Mouse (Mus musculus): ENCODE data around the gene Swsap1.

The Swsap1 gene

DNA sequence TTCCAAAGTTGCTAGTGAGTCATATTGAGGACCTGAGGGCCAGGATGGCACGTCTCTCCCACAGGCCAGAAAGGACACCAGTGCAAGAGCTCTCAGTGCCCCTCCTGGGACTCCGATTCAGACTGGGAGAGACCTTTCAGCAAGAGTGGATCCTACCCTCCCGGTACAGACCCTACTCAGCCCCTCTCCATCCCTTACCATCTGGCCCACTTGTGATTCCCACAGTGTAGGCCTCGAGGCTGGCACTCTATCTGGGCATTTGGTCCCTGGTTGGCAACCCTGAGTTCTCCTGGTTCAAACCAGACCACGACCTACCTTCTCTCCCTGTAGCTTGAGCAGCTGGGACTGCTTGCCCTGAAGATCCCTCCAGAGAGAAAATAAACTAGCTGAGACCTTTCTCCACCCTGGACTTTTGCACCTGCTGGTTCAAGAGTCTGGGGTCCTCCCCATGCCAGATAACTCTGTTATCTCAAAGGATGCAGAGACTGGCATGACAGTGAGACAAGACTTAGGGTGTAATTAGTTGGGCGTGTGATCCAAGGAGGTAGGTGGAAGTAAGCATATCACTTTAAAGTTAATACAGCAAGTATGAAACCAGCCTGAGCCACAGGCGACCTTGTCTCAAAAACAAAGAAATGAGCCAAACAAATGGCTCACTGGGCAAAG lies 20.0 kb upstream of the Swsap1 start:
- DNase-seq (ENCODE audit: low read depth in 2 of 2, low spot score in 2 of 2): no peak

DNA sequence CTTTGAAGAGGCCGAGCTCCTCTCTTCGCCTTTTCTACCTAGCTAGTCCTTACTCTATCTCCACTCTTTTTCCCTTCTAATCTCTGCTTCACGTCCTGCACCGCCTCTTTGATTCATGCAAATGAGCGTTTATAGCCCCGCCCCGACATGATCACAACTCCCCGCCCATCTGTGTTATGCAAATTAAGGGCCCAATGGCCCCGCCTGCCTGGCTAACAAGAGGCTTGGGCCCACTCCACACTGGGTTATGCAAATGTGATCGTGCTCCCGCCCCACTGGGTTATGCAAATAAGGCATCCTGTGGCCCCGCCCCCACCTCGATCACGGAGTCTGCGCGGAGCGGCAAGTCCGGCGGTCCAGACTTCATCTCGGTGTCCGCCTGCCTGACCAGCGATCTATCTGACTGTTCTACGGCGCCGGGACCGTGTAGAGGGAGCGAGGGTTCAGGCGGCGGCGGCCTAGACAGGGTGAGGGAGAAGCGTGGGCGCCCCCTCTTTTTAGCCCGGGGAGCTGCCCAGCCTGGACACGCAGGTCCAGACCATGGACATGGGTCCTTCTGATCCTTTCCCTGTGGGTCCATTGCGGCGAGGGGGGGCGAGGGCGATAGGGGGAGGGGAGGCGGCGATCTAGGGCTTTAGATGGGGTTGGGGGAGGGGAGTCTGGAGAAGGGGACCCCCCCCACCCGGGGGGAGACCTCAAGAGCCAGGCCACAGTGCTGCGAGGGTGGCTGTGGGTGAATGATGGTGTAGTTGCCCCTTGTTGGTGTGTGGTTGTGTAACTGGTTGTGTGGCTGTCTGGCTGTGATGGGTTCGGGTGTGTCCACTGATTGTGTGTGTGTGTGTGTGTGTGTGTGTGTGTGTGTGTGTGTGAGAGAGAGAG lies 18.6 kb upstream of the Swsap1 start, which contains the start of gene Plppr2:
Gene Plppr2, plus strand, starts transcription at position 342 of the 879 bp plus-strand sequence.
- peak; percentile 65 to 73 for DNase-seq (ENCODE audit: low read depth in 2 of 2, low spot score in 2 of 2)

DNA sequence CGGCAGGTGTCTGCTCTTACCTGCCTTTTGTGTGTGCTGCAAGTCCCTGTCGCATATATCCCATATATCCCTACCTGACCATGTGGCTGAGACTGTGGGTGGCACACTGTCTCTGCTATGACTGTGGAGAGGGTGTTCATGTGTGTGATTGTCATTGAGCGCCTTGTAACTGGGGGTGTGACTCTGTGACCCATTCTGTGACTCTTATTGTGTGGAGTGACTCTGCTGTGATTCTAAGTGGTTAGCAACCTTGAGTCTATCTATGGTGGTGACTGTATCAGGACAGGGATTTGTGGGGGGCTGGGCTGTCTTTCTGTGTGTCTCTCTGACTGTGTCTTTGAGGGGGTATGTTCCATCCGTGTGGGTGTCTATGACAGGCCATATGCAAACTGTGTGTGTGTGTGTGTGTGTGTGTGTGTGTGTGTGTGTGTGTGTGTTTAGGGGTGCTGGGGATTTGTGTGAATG lies 17.8 kb upstream of the Swsap1 start:
- no peak for DNase-seq (ENCODE audit: low read depth in 2 of 2, low spot score in 2 of 2)

DNA sequence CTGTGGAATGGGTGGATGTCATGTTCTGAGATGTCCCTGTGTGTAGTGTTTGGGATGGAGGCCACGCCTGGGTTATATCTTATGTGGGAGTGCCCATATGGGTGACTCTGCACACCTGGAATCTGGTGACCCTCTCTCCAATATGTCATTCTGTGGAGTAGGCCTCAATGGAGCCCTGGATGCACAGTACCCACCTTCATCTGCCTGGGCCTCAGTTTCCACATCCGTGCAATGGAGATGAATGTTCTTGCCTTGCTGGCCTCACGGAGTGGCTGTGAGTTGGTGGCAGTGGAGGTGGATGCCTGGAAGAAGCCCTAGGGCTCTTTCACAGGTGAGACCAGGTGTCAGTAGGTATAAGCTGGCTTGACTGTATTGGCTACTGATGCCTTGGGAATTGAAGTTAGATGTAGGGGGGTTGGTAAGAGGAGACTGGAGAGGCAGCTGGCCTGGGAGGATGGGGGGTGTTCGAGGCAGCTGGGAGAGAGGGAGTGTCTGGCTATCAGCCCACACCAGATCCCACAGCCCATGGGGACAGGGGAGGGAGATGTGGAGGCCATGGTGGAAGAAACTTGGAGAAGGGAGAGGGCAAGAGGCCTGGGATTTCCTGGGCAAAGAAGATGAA lies 17.2 kb upstream of the Swsap1 start:
- DNase-seq (ENCODE audit: low read depth in 2 of 2, low spot score in 2 of 2): no peak

DNA sequence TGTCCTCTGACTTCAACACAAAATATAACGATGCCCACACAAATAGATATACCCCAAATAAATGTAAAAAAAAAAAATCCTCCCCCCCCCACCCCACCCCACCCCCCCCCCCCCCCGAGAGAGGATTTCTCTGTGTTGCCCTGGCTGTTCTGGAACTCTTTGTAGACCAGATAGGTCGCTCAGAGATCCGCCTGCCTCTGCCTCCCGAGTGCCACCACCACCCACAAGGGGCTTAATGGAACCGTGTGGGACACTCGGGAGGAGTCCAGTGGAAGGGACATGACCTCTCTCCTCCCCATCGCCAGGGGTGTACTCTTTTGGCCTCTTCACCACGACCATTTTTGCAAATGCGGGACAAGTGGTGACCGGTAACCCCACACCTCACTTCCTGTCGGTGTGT lies 12.5 kb upstream of the Swsap1 start:
- no peak for DNase-seq (ENCODE audit: low read depth in 2 of 2, low spot score in 2 of 2)

DNA sequence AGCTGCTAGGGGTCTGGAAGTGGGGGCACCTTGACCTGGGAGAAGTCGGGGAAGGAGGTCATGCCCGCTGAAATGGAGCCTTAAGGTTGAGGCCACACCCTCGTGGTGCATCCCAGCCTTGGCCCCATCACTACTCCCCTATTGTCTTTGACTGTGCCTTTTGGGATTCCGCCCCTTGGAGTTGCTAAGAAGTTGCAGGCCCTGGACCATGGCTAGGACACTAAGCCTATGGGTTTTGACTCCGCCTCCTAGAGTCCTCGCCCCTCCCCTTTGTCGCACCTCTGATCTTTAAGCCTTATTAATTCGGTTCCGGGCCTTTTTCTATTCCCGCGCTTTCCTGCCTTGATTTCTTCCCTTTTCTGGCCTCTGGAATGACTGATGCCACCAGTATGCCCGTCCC lies 11.9 kb upstream of the Swsap1 start:
- DNase-seq (ENCODE audit: low read depth in 2 of 2, low spot score in 2 of 2): no peak

DNA sequence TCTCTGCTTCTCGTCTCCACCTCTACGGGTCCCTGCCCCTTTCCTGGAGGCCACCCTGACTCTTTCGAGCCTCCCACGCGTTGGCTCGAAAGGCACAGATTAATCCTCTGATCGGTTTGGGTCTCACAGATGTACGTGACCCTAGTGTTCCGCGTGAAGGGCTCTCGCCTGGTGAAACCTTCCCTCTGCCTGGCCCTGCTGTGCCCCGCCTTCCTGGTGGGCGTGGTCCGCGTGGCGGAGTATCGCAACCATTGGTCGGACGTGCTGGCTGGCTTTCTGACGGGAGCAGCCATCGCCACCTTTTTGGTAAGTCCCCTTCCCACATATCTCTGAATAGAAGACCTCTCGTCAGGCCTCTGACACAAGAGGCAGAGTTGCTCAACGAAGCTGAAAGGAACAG lies 11.3 kb upstream of the Swsap1 start:
- DNase-seq (ENCODE audit: low read depth in 2 of 2, low spot score in 2 of 2): no peak

DNA sequence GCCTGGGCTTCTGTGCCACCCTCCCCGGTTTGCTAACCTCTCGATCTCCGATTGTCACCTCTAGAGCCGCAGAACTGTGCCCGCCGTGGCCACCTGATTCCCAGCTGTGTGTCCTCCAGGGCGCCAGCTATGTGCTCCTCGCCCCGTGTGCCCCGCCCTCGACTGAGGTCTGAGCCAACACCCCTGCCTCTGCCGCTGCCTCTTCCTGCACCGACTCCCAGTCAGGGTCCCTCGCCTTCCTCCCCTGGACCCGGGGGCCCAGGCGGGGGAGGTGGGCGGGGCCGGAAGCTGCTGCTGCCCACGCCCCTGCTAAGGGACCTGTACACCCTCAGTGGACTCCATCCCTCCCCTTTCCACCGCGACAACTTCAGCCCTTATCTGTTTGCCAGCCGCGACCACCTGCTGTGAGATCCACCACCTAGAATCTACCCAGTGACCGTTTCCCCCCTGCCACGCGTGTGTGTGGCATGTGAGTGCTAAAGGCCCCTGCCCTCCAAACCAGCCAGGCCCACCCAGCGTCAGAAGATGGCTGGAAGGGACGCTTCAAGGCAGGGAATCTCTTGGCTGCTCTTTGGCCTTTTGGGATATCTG lies 7.9 kb upstream of the Swsap1 start:
- no peak for DNase-seq (ENCODE audit: low read depth in 2 of 2, low spot score in 2 of 2)

DNA sequence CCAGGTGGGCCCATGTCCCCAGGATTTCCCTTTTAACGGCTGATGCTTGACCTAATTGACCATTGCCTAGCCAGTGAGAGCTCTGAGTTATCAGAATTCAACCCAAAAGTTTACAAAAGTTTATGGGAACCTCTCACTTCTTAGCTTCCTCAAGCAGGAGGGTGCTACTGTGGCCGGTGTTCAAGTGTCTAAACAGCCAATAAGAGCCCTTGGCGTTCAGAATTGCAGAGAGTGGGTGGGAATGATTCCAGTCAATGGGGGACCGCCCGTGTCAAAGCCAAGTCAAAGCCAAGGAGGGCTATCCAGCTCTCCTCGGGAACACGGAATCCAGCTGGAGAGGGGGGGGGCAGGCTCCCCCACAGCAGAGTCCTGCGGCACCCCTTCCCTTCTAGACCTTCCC lies 7.4 kb upstream of the Swsap1 start:
- no peak for DNase-seq (ENCODE audit: low read depth in 2 of 2, low spot score in 2 of 2)

DNA sequence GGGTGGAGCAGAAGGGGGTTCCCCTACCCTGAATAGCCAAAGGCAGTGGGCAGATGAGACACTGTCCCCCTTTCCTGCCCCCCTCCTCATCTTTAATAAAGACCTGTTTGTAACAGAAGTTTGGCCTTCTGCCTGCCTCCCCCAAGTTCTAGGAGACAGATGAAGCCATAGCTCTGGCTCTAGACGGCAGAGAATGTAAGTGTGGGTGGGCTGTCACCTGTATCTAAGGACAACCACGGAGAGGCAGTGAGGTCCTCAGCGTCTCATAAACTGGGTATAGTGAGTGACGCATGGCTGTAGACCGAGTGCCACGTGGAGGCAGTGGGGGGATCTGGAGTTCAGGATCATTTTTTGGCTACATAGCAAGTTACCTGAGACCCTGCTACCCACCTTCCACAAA lies 6.8 kb upstream of the Swsap1 start:
- no peak for DNase-seq (ENCODE audit: low read depth in 2 of 2, low spot score in 2 of 2)

DNA sequence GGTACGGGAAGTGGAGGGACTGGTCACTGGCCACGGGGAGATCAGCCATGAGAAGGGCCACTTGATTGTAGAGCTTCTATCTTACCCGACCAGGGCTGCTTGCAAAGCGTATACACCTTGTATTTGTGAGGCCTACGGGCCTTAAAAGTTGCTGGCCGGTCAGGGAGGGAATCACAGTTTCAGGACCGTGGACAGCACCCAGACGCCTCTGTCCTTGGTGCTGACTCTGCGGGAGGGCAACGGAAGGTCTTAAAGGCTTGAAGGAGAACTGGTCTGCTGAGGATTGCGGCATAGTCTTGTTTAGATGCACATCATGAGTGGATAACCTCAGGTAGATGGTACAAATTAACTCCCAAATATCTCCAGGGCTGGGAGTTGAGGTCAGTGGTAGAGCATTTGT lies 5.2 kb upstream of the Swsap1 start:
- DNase-seq (ENCODE audit: low read depth in 2 of 2, low spot score in 2 of 2): peak; percentile 56 to 63

DNA sequence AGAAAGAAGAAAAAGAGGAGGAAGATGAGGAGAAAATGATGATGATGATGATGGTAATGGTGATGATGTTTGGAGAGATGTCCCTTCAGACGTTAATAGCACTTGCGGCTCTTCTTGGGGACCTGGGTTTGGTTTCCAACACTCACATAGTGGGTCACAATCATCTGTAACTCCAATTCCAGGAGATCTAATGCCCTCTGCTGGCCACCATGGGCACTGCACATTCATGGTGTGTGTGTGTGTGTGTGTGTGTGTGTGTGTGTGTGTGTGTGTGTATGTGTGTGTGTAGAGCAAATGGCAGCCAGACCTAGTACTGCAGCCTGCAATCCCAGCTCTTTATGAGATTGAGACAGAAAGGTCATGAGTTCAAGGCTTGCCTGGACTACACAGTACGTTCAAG lies 3.6 kb upstream of the Swsap1 start:
- peak in 1 of 2 experiments; percentile 24 for DNase-seq (ENCODE audit: low read depth in 2 of 2, low spot score in 2 of 2)

DNA sequence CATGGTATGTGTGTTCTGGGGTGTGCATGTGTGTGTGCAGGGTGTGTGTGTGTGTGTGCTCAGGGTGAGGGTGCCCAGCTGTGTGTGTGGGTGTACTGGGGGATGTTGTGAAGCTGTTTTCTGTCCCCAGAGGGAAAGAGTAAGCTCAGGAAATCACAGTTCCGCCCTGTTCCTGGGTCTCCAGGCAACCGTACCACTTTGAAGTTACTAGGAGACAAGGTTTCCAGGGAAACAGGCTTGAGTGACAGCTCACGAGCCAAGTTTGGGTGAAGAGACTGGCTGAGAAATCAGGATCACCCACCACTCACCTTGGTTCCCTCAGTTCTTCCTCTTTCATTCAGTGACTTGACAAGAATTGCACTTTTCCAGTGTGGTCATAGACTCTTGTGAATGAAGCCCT lies 2.0 kb upstream of the Swsap1 start:
- no peak for DNase-seq (ENCODE audit: low read depth in 2 of 2, low spot score in 2 of 2)

DNA sequence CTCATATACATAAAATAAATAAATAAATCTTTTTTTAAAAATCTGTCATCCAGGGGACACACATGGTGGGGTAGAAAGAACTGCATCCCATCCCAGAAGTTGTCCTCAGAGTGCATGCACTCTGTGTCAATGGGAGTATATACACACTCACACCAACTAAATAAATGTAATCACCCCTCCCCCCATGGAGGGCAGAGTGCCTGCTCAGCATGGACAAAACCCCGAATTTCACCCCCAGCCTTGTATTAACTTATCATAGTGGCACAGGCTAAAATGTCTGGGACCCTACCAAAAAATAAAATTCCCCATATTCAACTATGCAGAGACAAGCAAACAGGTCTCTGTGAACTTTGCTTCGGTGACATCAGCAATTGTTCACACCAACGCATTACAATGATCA lies 920 bp upstream of the Swsap1 start:
- no peak for DNase-seq (ENCODE audit: low read depth in 2 of 2, low spot score in 2 of 2)

DNA sequence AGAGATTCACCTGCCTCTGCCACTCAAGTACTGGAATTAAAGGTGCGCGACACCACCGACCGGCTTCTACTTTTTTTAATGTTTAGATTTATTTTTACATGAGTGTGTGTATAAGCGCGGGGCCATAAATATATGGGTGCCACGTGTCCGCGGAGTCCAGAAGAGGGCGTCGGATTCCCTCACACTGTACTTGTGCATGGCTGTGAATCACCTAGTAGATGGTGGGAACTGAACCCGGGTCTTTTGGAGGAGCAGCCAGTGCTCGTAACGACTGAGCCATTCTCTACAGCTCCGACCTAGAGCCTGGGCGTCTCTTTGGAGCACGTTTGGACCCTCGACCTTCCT lies 358 bp upstream of the Swsap1 start:
- no peak for DNase-seq (ENCODE audit: low read depth in 2 of 2, low spot score in 2 of 2)

DNA sequence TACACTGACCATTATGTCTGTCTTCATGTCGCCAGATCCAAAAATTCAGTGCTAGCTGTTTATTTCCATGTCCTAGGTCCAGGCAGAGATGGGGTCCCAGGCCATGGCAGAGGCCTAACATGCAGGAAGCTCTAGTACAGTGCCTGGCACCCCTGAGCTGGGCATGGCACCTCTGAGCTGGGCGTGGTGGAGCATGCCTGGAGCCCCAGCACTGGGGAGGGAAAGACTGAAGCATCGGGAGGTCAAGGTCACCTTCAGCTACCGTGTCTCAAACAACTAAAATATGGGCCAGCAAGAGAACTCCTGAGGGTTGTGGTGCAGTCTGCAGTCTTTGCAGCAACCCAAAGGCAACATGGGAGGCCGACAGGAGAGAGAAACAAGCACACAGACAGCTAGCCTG lies 2.8 kb downstream of the Swsap1 start:
- DNase-seq (ENCODE audit: low read depth in 2 of 2, low spot score in 2 of 2): no peak

DNA sequence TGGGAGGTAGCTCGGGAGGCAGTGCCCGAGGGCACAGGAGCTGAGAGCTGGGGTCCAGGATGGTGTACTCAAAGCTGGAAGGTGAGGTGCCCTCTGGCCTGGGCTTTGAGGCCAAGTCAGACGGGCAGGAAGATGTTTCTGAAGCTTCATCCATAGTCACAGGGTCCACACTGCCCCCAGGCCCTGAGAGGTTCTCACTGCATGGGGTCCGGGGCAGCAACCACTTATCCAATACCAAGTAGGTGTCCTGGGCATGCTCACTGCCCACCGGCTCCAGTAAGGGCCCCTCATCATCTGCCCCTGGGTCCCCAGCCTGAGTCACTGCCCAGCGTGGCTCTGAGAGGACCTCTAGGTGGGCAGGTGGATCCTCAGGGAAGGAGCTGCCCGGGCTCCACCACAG lies 3.7 kb downstream of the Swsap1 start:
- DNase-seq (ENCODE audit: low read depth in 2 of 2, low spot score in 2 of 2): no peak

DNA sequence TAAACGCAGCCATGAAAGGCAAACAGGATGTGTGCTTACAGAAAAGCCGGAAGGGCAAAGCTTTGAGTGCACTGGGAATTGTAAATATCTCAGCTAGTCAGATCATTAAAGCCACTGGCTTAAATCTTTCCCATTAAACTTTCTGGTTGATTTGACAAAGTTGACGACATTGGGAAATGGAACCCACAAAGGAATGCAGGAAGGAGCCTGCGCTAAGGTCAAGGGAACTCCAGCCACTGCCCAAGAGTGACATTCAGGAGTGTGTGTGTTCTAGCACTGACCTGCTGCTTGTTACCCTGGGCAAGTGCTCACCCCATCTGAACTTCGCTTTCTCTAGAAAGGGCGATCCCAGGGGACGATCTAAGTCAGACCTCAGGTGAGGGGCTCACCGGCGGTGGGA lies 4.6 kb downstream of the Swsap1 start:
- DNase-seq (ENCODE audit: low read depth in 2 of 2, low spot score in 2 of 2): no peak

DNA sequence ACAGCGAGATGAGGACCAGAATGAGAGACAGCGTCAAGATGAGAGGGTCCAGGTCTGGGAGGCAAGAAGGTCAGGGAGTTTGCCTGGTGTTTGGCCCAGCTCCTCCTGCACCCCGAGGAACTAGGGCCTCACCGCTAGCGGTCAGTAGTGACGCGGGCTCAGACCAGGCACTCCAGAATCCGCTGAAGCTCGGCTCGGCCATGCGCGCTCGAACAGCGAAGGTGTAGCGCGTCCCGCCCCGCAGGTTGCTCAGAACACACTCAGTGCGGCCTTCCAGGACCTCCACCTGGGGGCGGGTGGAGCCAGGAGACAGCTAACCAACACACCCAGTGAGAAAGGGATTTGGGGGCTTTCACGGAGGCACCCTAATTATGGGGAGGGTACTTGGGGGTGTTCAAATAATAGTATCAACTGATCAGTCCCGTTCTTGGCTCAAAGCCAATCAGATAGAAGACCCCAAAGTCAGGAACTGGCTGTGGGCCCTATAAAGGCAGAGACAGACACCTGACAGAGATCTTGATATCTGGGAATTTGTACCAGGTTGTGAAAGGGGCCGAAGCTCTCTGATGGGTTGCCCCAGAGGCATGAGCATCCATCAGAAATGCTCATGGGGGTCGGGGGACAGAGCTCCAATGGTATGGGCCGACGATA lies 5.1 kb downstream of the Swsap1 start:
- DNase-seq (ENCODE audit: low read depth in 2 of 2, low spot score in 2 of 2): no peak

DNA sequence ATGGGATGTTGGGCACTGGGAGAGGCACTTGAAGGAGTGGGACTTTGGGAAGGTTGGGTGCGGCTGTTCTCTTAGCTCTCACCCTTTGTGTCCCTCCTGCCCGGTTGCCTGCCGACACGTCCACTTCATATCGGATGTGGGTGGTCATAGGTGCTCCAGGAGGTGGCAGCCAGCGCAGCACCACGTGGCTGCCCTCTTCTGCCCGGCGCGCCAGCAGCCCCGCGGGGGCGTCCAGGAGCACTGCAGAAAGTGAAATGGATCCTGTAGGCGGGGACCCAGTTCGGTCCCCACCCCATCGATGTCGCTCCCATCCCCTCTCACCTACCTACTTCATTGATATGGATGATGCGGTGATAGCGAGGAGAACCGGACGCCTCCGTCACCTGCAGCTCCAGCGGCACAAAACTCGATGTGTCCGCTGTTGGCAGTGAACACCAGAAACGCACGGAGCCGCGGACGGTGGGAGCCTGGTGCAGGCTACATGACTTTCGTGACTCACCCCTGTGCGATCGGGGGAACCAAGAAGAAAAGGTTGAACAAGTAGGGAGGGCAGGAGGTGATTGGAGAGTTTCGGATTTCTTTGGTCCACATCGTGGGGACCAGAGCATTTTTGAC lies 5.9 kb downstream of the Swsap1 start:
- no peak for DNase-seq (ENCODE audit: low read depth in 2 of 2, low spot score in 2 of 2)

DNA sequence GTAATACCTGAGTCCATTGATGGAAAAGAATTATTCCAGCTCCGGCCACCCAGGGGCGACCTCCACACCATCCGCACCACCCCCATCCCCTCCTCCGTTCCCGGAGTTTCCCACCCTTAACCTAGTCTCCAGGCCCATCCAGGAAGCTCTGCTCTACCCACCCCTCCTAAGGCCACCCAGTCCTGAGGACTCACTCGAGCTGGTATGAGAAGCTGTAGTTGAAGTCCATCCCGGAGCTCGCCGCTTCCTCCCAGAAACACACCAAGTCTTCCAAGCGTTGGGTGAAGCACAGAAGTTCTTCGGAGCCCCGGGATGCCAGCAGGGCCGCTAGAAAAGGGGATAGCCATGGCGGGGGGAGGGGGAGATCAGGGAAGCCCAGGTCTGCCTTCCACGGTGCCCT lies 6.5 kb downstream of the Swsap1 start:
- no peak for DNase-seq (ENCODE audit: low read depth in 2 of 2, low spot score in 2 of 2)

Data from CD8-positive naive resting alpha-beta T cell, adult 2 months (primary cell).